In the genomic region with DNA sequence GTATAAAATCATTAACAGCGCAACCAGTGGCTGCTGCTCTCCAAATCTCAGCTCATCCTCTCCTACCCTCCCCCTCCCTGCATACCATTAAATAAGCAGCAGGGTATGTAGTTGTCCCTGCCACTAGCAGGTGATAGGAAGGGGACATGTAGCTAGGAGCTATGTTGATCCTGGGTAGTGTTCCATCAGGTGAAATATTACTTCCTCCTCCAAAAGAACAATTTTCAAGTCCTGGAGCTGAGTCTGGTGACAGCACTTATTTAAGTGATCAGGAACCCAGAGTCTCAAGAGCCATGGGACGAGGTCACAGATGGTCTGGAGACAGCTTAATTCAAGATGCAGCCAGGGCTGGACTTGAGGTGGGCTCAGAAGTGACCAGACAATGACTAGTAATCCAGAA, we compare ENCODE assay signal across 9 mouse cellular contexts. TPM values are rescaled to one million over a fixed set of nuclear protein-coding genes. Genes with fewer than 3 reads are reported as not detected.
A peak's percentile ranks its signal among the peaks of the same experiment; 100 is the strongest.
DNase-seq lines count a peak whose midpoint lies in the region; ATAC-seq and TF ChIP-seq lines count a peak whose summit lies in the region.
"Had no signal": no experiment of that assay in that cellular context is flagged by ENCODE, and none has a peak within 500 bp of the region (broad histone marks: within the 10 kb centered on the region; RNA-seq: fewer than 3 reads in every experiment).

No protein-coding gene starts in this region.

- no peak overlapping the region for H3K4me2 ChIP-seq in hindbrain, embryonic 13.5 days
- H3K4me2 ChIP-seq in forebrain, postnatal 0 days (ENCODE audit: low read depth), result no peak overlapping the region

- no peak overlapping the region for H3K4me3 ChIP-seq in lung, adult 2 months (replicated peaks; ENCODE audit: extremely low read depth, low read depth, low read length)
- H3K4me3 ChIP-seq in hindbrain, embryonic 13.5 days, result no peak overlapping the region
- no peak overlapping the region for H3K4me3 ChIP-seq in forebrain, postnatal 0 days (ENCODE audit: low read depth, low read length)

- peak; percentile 100 for DNase-seq in frontal cortex, adult 2 months (ENCODE audit: extremely low spot score in 1 of 2, low spot score in 1 of 2)
- DNase-seq in frontal cortex, postnatal 10 days (ENCODE audit: low spot score in 2 of 2), result peak; percentile 100
- peak; percentile 100 for DNase-seq in kidney, postnatal 25 days
- DNase-seq in lung, adult 2 months, result peak; percentile 100
- DNase-seq in testis, postnatal 14 days (ENCODE audit: low spot score), result peak; percentile 100
- DNase-seq in forebrain, postnatal 0 days, result no peak

- no peaks in the 10 kb centered on the region for H3K27me3 ChIP-seq in hindbrain, embryonic 13.5 days
- H3K27me3 ChIP-seq in forebrain, postnatal 0 days (ENCODE audit: insufficient read depth, low read length), result no peaks in the 10 kb centered on the region

- H3K9ac ChIP-seq in hindbrain, embryonic 13.5 days, result no peak overlapping the region
- H3K9ac ChIP-seq in forebrain, postnatal 0 days, result no peak overlapping the region

- H3K27ac ChIP-seq in hindbrain, embryonic 13.5 days, result no peak overlapping the region
- no peak overlapping the region for H3K27ac ChIP-seq in forebrain, postnatal 0 days (ENCODE audit: low read depth, low read length)

- WGBS in lung, adult 2 months, result 94% methylated on average over 2 of the region's 2 CpGs
- 89% methylated on average over 2 of the region's 2 CpGs for WGBS in hindbrain, embryonic 13.5 days
- 97% methylated on average over 2 of the region's 2 CpGs for WGBS in forebrain, postnatal 0 days

- H3K9me3 ChIP-seq in hindbrain, embryonic 13.5 days, result no peaks in the 10 kb centered on the region
- no peaks in the 10 kb centered on the region for H3K9me3 ChIP-seq in forebrain, postnatal 0 days (ENCODE audit: low read length)

- H3K4me1 ChIP-seq in lung, adult 2 months (ENCODE audit: control insufficient read depth, insufficient read depth, low read length), result no peaks in the 10 kb centered on the region
- no peaks in the 10 kb centered on the region for H3K4me1 ChIP-seq in hindbrain, embryonic 13.5 days (replicated peaks)
- H3K4me1 ChIP-seq in forebrain, postnatal 0 days (ENCODE audit: insufficient read depth), result no peaks in the 10 kb centered on the region

- TF ChIP-seq CTCF in lung, adult 2 months (IDR thresholded peaks at IDR 0.05; ENCODE audit: insufficient read depth, low read length), result no peak
- TF ChIP-seq CTCF in forebrain, postnatal 0 days (IDR thresholded peaks at IDR 0.05; ENCODE audit: low read depth), result no peak

- no peak for TF ChIP-seq POLR2A in lung, adult 2 months (IDR thresholded peaks at IDR 0.05; ENCODE audit: borderline replicate concordance, extremely low read depth, low read depth, low read length)

- ATAC-seq in frontal cortex, adult (ENCODE audit: low TSS enrichment), result no peak
- no peak for ATAC-seq in hindbrain, embryonic 13.5 days (ENCODE audit: low FRiP score)
- no peak for ATAC-seq in forebrain, postnatal 0 days

- H3K36me3 ChIP-seq in hindbrain, embryonic 13.5 days, result peaks cover 81% of the 10 kb centered on the region
- H3K36me3 ChIP-seq in forebrain, postnatal 0 days (ENCODE audit: insufficient read depth), result peaks cover 47% of the 10 kb centered on the region

RNA-seq across cellular contexts. Expression of gene Cox14, which starts 10.2 kb away (rescaled TPM):
- 218 and 238 TPM in 2 replicates for polyA plus RNA-seq in frontal cortex, adult 2 months (2012; rRNA removed)
- polyA plus RNA-seq in lung, adult 2 months (2012; rRNA removed), result 168 and 205 TPM in 2 replicates
- polyA plus RNA-seq in hindbrain, embryonic 13.5 days (2015; fragmentation: Nextera tagmentation; extraction: Ambion mirVana), result 160 and 174 TPM in 2 replicates
- 69.0 and 86.2 TPM in 2 replicates for total RNA-seq in forebrain, postnatal 0 days (2014; rRNA removed)
- polyA plus RNA-seq in forebrain, postnatal 0 days (2015; fragmentation: Nextera tagmentation; extraction: Ambion mirVana), result 177 and 209 TPM in 2 replicates

RNA-seq across cellular contexts. Expression of gene Gpd1, which starts 18.3 kb away (rescaled TPM):
- polyA plus RNA-seq in frontal cortex, adult 2 months (2012; rRNA removed), result 52.2 and 56.5 TPM in 2 replicates
- 55.2 and 114 TPM in 2 replicates for polyA plus RNA-seq in lung, adult 2 months (2012; rRNA removed)
- polyA plus RNA-seq in hindbrain, embryonic 13.5 days (2015; fragmentation: Nextera tagmentation; extraction: Ambion mirVana), result 1.6 and 2.1 TPM in 2 replicates
- total RNA-seq in forebrain, postnatal 0 days (2014; rRNA removed), result 6.0 and 6.1 TPM in 2 replicates
- 3.9 and 4.3 TPM in 2 replicates for polyA plus RNA-seq in forebrain, postnatal 0 days (2015; fragmentation: Nextera tagmentation; extraction: Ambion mirVana)

RNA-seq across cellular contexts. Expression of gene Gm17349, which starts 30.3 kb away (rescaled TPM):
- polyA plus RNA-seq in frontal cortex, adult 2 months (2012; rRNA removed), result 1.00 TPM in 1 of 2 replicates, not detected in the other
- 1.0 TPM in 1 of 2 replicates, not detected in the other for polyA plus RNA-seq in lung, adult 2 months (2012; rRNA removed)
- not detected in 2 replicates for polyA plus RNA-seq in hindbrain, embryonic 13.5 days (2015; fragmentation: Nextera tagmentation; extraction: Ambion mirVana)
- total RNA-seq in forebrain, postnatal 0 days (2014; rRNA removed), result not detected in 2 replicates
- not detected in 2 replicates for polyA plus RNA-seq in forebrain, postnatal 0 days (2015; fragmentation: Nextera tagmentation; extraction: Ambion mirVana)
- polyA plus RNA-seq: liver, embryonic 16.5 days had no signal

RNA-seq across cellular contexts. Expression of gene Smarcd1, which starts 33.7 kb away (rescaled TPM):
- 189 and 197 TPM in 2 replicates for polyA plus RNA-seq in frontal cortex, adult 2 months (2012; rRNA removed)
- 30.1 and 38.0 TPM in 2 replicates for polyA plus RNA-seq in lung, adult 2 months (2012; rRNA removed)
- polyA plus RNA-seq in hindbrain, embryonic 13.5 days (2015; fragmentation: Nextera tagmentation; extraction: Ambion mirVana), result 134 and 145 TPM in 2 replicates
- total RNA-seq in forebrain, postnatal 0 days (2014; rRNA removed), result 89.7 and 90.1 TPM in 2 replicates
- 93.6 and 107 TPM in 2 replicates for polyA plus RNA-seq in forebrain, postnatal 0 days (2015; fragmentation: Nextera tagmentation; extraction: Ambion mirVana)

RNA-seq across cellular contexts. Expression of gene Cers5, which starts 37.1 kb away (rescaled TPM):
- 45.7 and 48.0 TPM in 2 replicates for polyA plus RNA-seq in frontal cortex, adult 2 months (2012; rRNA removed)
- 37.2 and 53.4 TPM in 2 replicates for polyA plus RNA-seq in lung, adult 2 months (2012; rRNA removed)
- polyA plus RNA-seq in hindbrain, embryonic 13.5 days (2015; fragmentation: Nextera tagmentation; extraction: Ambion mirVana), result 73.6 and 74.3 TPM in 2 replicates
- 95.7 and 99.2 TPM in 2 replicates for total RNA-seq in forebrain, postnatal 0 days (2014; rRNA removed)
- polyA plus RNA-seq in forebrain, postnatal 0 days (2015; fragmentation: Nextera tagmentation; extraction: Ambion mirVana), result 69.5 and 76.8 TPM in 2 replicates
